Mouse (Mus musculus): Measurements from ENCODE around the gene Cdyl.

Cdyl gene

DNA sequence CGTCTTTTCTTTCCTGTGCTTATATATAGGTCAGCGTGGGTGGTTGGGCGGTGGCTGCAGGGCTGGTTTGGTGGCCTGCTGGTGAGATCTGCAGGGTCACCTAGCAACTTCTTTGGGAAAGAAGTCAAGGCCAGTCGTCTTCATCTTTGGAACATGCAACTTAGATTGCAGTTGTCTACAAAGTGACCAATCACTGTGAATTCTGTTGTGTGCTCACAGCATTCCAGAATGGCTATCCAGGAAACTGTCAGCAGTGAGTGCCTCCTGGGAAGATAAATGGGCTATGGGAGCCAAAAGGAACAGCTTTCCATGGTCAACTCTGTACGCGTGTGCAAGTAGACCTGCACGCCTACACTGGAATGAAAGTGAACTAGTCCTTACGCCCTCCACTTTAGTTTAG, 26.6 kb downstream of the Cdyl start:
- in situ Hi-C loops (cut with MboI; ENCODE audit: unreplicated experiment in 2 of 2), result no loop called here

DNA sequence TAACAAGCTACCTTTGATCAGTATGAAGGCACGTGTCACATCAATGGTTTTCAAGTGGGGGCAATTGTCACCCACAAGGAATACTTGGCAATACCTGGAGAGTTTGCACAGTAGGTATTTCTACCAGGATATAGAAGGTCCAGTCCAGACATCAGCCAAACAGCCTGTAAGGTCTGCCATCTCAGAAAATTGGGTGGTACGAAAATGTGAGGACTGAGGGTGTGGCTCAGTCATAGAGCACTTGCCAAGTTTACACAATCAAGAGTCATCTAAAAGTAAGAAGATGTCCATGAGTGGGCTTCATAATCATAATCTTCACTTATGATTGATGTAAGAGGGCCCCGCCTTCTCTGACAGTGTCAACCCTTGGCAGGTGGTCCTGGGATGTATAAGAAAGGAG, 29.9 kb downstream of the Cdyl start:
- in situ Hi-C loops (cut with MboI; ENCODE audit: unreplicated experiment in 2 of 2), result no loop called here

DNA sequence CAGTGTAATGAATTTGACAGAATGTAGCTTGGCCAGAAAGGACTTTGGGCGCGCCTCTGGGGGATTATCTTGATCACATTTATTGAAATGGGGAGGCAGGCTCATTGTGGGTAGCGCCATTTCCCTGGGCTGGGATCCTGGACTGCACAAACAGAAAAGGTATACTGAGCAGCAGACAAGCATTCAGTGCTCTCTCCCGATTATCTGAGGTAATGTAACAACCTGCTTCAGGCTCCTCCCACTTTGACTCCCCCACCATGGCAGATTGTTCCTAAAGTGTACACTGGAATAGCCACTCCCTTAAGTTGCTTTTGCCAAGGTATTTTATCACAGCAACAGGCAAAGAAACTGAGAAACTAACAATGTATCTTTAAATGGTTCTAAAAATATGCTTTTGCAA, 58.0 kb downstream of the Cdyl start:
- in situ Hi-C loops (cut with MboI; ENCODE audit: unreplicated experiment in 2 of 2), result no loop called here

DNA sequence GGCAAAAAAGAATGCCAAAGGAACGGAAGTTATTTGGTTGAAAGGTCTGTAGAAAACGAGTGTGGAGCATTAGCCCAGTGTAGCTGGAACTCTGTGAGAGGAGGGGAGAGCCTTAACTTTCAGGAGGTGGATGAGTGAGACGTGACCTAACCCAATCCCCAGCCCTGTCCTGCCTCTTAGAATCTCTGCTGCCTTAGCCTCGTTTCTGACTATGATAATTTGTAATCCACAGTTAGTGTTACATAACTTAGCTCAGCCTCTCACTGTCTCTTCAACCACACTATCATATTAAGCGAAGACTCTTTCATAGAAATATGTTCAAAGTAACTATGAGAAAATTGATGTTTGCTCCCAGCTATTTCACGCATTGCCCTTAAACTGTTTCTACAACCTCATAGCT, 59.9 kb downstream of the Cdyl start:
- in situ Hi-C loops (cut with MboI; ENCODE audit: unreplicated experiment in 2 of 2), result no loop called here

DNA sequence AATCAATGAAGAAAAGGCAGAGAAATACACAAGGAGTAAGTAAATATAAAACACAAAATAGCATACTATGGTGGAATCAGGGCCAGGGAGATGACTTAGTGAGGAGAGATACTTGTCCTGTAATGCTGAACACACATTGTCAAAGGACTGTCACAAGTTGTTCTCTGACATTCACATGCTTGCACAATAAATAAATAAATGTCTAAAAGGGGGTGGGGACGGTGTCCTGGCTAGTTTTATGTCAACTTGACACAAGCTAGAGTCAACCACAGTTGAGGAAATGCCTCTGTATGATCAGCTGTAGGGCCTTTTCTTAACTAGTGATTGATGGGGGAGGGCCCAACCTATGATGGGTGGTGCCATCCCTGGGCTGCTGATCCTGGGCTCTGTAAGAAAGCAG, 63.4 kb downstream of the Cdyl start:
- in situ Hi-C loops (cut with MboI; ENCODE audit: unreplicated experiment in 2 of 2), result no loop called here

DNA sequence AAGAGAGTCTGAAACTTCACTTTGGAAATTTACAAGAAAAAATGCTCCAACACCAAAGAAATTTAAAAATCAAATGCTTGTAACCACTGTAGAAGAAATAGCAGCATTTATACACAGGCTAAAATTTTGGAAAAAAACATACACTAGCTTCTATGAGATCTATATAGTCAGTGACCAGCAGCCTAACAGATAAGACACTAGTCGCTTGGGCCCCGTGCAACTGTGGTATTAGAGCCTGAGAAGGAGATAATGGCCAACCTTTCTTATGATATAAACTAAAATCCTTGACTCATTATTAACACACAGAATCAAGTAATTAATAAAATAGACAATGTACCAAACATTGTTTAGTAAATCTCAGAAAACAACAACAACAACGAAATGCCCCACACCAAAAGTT, 66.4 kb downstream of the Cdyl start:
- in situ Hi-C loops (cut with MboI; ENCODE audit: unreplicated experiment in 2 of 2), result no loop called here

DNA sequence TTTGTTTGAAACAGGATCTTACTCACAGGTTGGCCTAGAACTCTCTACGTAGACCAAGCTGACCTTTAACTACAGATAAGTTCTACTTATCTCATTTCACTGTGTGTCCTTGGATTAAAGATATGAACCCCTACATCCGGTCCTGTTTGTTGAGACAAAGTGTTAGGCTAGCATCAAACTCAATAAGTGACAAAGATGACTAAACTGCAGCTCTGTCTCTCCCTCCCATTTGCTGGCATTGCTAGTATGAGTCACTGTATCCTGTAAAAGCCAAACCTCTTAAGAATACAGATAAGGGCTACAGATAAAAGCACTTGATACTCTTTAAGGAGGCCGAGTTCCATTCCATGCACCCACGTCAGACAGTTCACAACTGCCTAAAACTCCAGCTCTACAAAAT, 72.5 kb downstream of the Cdyl start:
- in situ Hi-C loops (cut with MboI; ENCODE audit: unreplicated experiment in 2 of 2), result no loop called here

DNA sequence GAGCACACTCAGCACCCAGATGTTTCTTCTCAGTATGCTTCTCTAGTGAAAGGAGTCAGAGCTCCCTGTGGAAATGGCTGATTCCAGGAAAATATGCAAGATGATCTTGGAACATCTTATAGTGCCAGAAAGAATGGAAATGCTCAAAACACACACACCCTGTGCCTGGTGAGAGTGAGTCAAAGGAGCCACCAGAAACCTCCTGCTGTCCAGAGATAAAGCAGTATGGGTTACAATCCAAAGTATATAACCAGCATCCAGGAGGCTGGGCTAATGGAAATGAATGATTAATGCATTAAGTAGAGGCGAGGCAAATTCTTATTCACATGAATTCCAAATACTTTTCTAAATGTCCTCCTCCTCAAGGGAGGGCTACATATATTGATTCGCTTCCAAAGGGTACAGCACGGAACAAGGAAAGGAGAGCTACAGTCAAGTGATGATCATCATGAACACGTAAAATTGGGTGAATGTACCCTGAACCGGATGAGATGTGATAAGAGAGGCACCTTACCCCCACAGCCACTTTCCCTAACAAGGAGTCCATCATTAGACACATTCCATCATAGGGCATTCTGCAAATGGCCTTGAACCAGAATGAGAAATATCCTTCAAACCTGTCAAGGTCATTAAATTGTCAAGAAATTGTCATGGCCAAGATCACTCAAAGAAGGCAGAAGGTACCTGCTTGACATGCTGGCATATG, 73.4 kb downstream of the Cdyl start:
- in situ Hi-C loops (cut with MboI; ENCODE audit: unreplicated experiment in 2 of 2), result no loop called here

DNA sequence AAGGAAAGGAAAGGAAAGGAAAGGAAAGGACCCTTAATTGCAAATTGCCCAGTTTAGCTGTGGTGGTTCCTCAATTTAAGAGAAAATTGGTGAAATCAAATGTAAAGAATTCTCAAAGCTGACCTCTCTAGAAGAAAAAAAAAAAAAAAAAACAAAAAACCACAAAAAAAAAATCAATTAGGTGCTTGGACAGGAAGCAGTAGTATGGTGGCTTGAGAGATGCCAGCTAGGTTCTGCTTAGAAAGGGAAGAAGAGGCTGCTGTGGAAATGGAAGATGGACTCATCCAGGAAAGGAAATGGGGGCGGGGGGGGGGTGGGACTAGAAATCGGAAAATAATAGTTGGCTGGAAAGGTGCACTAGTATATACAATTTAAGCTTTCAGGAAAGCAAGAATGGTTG, 77.9 kb downstream of the Cdyl start:
- in situ Hi-C loops (cut with MboI; ENCODE audit: unreplicated experiment in 2 of 2), result no loop called here

DNA sequence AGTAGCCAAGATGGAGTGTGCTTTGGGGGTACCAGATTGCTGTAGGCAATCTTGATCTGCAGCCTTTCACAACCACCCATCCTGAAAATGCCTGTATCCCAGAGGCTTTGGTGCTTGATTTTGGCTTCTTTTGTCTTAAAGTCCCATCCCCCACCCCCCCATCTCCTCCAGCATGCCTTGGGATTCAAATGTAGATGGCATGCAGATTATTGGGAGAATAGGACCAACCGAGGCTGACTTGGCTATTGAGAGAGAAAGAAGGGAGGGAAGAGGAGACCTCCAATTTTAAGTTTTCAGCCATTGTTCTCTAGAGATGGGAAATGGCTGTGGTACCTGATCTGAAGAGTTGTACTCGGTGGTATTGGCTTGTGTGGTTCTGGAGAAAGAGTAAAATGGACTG, 78.6 kb downstream of the Cdyl start:
- in situ Hi-C loops (cut with MboI; ENCODE audit: unreplicated experiment in 2 of 2), result no loop called here

DNA sequence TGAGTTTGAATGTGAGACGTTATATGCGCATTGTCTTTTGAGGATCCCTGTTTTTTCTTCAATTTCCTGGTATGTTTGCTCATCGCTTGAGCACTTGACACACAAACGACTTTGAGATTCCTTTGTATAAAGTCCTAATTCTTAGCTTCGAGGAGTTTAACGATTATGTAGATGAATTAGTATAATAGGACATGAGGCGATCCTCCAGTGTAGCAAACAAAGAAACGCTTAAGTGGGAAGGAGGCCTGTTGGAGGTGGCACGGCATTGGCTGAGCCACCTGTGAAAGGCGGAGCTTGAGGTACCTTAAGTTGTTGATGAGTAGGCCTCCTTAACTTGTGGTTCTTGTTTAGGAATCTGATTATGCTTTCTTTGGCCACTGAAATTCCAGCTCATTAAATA, 79.8 kb downstream of the Cdyl start:
- in situ Hi-C loops (cut with MboI; ENCODE audit: unreplicated experiment in 2 of 2), result no loop called here

DNA sequence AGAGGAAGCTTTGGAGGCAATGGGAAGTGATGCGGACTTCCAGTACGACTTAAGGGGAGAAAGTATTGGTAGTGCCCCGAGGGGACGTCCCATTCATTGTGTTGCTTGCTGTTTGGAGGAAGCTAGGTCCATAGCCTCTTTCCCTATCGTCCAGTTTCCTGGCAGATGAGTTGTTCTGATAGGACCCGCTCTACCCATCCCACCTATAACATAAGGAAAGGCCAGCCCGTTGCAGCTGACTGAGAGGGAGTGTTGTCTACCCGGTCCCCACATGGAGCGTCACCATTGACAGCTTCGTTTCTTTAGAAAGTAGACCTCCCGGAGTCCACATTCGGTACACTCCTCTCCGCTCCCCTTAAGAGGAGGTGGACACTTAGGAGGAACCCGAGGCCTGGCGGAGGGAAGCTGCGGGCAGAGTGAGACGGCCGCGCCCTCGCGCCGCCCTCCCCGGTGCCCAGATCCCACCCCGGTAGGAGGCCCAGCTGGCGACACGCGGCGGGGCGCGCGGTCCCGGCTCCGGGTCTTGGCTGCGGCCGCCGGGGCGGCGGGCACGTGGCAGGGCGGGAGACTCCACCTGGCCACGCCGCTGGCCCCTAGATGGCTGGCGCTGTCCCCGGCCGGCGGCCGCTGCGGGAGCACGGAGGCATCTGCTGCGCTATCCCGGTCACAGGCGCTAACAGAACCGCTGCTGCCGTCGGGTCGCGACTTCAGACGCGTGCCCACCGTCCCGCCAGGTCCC, 80.8 kb downstream of the Cdyl start:
- in situ Hi-C loops (cut with MboI; ENCODE audit: unreplicated experiment in 2 of 2), result loop anchor here in 1 of 2 experiments (10.0 kb wide), 1 partner anchor 866 kb away; the partner anchor contains the start of gene Prpf4b

DNA sequence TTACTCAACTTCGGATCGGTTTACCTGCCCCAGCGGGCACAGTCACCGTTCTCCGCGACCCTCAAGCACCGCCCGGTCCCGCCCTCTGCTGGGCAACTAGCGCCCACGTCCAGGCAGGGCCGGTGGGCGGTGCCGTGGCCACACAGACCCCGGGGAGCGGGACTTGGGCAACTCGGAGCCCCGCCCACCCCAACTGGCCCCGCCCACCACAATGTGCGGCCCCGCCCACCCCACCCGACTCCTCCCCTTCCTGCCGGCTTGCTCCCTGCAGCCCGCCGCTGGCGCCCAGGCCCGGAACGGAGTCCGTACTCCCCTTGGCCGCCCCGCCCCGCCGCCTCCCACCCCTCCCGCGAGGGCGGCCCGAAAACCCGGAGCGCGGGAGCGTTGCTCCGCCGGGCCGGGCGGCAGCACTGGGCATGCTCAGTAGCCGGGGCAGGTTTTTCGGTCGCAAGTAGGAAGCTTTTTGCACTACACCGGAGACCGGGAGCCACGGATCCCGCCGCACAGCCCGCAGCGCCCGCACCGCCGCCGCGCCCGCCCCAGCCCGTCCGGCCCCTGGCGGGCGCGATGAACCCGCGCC, 81.5 kb downstream of the Cdyl start:
- in situ Hi-C loops (cut with MboI; ENCODE audit: unreplicated experiment in 2 of 2), result loop anchor here in 1 of 2 experiments (10.0 kb wide), 1 partner anchor 866 kb away; the partner anchor contains the start of gene Prpf4b

DNA sequence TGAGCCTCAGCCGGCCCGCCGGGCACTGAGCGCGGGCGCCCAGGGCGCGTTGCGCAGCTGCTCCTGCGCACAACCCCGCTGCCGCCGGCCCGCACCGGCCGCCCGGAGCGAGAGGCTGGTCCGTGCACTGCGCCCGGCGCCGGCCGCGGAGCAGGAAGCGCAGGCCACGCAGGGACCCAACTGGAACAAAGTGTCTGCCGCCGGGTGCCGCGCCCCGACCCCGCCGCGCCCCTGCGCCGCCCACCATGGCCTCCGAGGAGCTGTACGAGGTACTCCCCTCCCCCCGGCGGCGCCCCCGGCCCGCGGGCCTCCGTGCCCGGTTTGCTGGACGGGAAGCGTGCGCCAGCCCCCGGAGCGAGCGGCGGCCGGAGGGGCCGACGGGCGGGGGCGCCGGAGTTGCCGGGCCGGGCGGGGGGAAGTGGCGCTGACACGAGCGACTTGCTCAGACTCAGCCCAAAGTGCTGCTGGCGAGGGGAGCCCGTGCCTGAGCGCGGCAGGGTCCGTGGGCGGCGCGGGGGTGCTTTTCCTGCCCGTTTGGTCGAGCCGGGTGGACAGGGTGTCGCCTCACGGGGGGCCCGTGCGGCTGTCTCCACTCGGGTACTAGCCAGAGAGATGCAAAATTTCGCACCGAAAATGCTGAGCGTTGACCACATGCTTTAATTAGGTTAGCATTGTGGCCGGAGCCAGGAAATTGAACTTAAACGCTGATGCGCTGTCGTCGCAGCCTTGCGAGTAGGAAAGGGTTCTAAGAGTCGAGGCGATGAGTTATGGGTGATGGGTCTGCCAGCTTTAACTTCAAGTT, 82.2 kb downstream of the Cdyl start:
- in situ Hi-C loops (cut with MboI; ENCODE audit: unreplicated experiment in 2 of 2), result loop anchor here in 1 of 2 experiments (10.0 kb wide), 1 partner anchor 867 kb away; the partner anchor contains the start of gene Prpf4b

DNA sequence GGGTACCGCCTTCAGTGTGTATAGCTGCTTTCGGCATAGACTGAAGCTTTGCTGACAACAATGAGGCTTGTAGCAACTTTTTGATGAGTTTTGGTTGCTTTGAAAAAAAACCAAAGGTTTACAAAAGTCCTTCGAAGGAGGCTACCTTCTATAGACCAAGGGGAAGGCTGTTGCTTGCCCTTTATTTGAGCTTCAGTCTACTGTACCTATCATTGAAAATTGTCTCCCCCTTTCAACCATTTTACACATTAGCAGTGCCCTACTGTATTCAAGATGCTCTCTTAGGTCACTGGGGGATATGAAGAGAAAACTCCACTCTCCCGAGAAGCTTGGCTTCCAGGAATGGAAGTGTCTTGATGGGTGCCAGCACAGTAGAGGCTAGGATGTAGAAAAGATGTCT, 83.1 kb downstream of the Cdyl start:
- in situ Hi-C loops (cut with MboI; ENCODE audit: unreplicated experiment in 2 of 2), result loop anchor here in 1 of 2 experiments (10.0 kb wide), 1 partner anchor 868 kb away; the partner anchor contains the start of gene Prpf4b

DNA sequence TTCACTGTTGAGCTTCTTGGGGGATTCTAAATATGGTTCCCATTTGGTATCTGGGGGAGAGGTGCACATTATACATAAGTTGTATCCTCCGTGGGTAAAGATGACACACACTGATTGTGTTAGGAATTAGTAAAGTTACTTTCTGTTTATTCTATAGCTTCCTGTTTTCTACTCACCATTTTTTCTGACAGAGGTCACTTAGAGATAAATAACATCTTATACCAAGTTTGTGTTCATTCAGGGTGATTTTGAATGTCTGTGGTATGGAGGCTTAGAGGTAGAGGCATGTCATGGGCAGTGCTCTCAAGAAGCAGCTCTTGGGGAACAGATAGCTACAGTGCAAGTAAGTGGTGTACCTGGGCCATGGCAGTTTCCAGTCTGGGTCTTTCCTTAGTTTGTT, 83.6 kb downstream of the Cdyl start:
- in situ Hi-C loops (cut with MboI; ENCODE audit: unreplicated experiment in 2 of 2), result loop anchor here in 1 of 2 experiments (10.0 kb wide), 1 partner anchor 868 kb away; the partner anchor contains the start of gene Prpf4b

DNA sequence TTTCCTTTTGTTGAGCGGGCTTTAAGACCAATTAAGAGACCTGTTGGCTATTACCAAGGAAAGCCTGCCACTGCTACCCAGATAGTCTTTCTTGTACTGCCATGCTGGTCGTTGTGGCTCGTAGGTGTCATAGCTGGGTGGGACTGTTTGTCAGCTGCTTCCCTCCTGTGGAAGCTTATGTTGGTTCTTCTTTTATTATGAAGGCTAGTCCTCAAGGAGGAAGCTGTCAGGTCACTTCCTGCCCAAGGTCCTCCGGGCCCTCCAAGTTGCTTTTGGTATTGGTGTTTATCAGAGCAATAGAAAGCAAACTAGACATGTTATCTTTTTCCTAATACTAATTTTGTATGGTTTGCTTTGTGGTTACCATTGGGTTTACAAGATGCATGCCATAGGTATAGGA, 89.6 kb downstream of the Cdyl start:
- in situ Hi-C loops (cut with MboI; ENCODE audit: unreplicated experiment in 2 of 2), result loop anchor here in 1 of 2 experiments (10.0 kb wide), 1 partner anchor 874 kb away; the partner anchor contains the start of gene Prpf4b

DNA sequence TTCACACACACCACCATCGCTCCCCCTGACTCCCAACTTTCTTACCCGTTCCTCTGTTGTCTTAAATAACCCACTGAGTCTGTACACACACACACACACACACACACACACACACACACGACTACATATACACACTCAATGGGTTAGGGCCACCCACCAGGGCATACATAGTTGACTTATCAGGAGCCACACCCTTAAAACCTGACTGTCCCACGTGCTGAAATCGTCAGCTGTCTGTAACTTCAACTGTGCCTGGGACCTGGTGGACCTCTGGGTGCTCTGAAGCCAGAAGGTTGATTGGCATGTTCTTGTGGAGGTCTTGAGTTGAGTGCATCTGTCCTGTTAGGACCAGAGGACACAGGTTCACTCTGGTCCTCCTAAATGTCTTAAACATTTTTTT, 90.0 kb downstream of the Cdyl start:
- in situ Hi-C loops (cut with MboI; ENCODE audit: unreplicated experiment in 2 of 2), result loop anchor here in 1 of 2 experiments (10.0 kb wide), 1 partner anchor 875 kb away; the partner anchor contains the start of gene Prpf4b

DNA sequence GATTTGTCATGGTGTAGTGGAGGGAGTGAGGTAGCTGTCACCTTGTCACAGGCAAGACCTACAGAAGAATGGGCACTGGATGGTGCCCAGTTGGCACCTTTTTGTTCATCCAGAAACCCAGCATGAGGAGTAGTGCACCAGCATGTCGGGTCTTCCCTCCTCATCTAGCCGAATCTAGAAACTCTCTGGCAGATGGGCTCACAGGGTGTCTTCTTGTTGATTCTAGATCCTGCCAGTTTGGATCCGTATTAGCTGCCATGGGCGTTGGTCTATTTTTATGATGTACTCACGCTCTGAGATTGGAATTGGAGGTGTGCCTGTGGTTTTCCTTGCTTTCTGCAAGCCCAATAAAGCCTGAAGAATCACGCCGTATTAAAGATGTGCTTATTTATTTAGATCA, 92.4 kb downstream of the Cdyl start:
- in situ Hi-C loops (cut with MboI; ENCODE audit: unreplicated experiment in 2 of 2), result no loop called here

DNA sequence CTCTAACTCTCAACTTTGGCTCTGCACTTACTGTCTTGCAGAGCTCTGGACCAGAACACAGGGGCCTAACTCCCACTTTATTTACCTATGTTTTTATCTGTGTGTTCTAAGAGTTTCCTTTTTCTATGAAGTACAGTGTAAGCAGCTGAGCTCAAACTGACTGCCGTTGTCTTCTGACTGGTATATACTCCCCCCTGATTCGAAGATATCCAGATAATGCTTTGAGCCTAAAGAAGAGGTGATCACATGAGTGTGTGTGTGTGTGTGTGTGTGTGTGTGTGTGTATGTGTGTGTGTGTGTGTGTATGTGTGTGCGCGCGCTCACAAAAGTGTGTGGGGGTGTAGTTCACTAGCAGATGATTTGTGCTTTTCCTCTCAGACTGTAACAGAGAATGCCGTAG, 95.4 kb downstream of the Cdyl start:
- in situ Hi-C loops (cut with MboI; ENCODE audit: unreplicated experiment in 2 of 2), result no loop called here
